Mouse (Mus musculus): Measurements from ENCODE around the gene Cbr3. TPM values are rescaled to one million over a fixed set of nuclear protein-coding genes. Genes with fewer than 3 reads are reported as not detected.

The Cbr3 gene
- total RNA-seq, 2 experiments from 2014 or later, result 10.7 to 14.1 TPM

GRCm38 (mm10) chr16:93710924-93711323 lies 27.9 kb downstream of the Cbr3 start:
- DNase-seq (ENCODE audit: low spot score in 2 of 2), result peak; percentile 76 to 84

DNA sequence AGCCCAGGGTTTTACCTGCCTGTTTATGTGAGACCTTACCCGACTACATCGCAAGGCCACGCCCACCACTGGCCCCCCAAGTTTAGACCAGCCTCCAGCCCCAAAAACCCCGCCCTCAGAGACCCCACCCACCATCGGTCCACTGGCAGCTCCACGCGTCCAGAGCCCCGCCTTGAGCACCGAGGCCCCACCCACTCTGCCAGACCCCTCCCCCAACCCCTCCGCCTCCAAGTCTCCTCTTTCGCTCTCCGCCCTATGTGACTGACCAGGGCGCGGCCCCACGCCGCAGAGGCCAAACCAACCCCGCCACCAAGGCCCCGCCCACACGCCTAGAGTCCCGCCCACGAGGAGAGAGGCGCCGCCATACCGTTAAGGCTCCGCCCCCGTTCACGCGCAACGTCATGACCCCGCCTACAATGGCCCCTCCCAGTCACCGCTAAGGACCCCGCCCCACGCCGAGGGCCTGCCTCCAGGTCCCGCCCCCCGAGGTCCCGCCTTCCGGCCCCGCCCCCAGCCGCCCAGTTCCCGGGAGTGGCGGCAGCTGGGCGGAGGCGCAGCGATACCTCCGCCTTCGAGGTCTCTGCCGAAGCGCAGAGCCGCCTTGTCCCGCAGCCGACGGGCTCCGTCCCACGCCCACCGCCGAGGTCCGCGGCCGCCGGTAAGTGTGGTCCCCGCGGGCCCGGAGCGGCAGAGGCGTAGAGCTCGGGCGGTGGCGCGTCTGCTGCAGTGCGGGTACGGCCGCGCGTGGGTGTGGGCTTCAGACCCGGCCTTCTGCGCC lies 28.6 kb downstream of the Cbr3 start, which contains the start of gene Dop1b:
Dop1b (plus strand) TSS at position 494 of the 778 bp plus-strand sequence.
- peak; percentile 97 to 98 for DNase-seq (ENCODE audit: low spot score in 2 of 2)

DNA sequence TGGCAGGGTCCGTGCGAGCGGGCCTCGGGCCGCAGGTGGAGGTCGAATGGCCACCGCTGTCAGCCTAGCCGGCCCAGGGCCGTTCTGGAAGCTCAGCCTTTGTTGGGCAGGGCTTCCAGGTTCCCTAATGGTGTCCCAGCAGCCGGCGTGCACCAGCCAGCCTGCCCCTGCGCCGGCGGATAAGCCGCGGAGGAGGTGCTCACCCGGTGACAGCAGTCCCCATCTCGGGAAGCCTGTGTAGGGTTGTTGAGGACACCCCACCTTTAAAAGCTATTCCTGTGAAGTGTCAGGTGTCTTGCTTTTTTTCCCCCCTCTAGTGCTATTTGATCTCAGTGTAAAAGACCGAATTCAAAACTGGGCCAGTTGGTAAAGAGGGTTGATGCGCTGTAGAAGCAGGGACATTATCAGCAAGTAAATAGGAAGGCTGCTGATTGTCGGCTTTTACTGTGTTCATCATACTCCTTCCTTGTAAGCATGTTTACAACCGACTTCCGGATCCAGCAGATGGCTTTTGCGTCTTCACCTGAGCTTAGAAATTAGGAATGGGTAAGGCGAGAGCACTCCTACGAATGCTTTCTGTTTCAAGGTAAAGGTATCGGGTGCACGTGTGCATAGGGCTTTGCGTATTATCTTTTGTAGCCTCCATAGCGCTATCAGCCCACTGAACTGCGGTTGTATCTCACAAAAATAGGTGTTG lies 29.3 kb downstream of the Cbr3 start:
- DNase-seq (ENCODE audit: low spot score in 2 of 2), result peak in 1 of 2 experiments; percentile 54

DNA sequence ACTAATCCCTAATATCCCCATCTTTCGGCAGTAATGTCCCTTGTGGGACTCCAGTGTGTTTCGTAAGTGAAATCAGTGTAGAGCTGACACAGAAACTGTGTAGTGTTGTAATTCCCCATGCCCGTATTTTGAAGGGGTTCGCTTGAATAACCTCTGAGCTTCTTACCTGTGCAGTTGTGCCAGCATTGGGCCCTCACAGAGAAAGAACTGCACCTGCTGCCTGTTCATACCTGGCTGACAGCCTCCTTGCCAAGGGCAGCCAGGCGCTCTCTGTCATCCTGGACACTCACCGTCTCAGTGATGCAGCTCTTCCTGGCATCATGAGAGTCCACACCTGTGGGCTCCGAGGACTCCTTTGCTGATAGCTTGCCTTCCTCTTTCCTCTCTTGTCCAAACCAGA lies 30.0 kb downstream of the Cbr3 start:
- DNase-seq (ENCODE audit: low spot score in 2 of 2), result no peak

GRCm38 (mm10) chr16:93714426-93714825 lies 31.4 kb downstream of the Cbr3 start:
- DNase-seq (ENCODE audit: low spot score in 2 of 2), result no peak

- no peak for DNase-seq (ENCODE audit: low spot score in 2 of 2)
Measured at GRCm38 (mm10) chr16:93715826-93716225, 32.8 kb downstream of the Cbr3 start.

GRCm38 (mm10) chr16:93717299-93717703 lies 34.3 kb downstream of the Cbr3 start:
- peak; percentile 52 to 64 for DNase-seq (ENCODE audit: low spot score in 2 of 2)

DNA sequence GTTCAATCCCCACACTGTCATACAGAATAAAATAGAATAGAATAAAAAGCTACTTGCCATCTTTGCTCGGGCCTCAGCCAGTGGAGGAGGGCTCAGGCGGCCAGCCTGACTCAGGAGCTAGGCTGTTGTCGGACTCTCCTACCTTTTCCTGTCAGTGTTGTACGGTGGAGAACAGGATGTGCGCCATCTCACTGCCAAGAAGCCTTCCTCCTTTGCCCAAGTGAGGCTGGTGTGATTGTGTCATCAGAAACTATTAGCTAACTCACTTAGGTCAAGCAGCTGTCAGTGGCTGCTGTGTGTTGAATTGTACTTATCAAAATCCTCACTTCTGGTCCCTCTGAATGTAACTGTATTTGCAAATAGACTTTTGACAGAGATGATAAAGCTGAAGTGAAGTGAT lies 38.8 kb downstream of the Cbr3 start:
- DNase-seq (ENCODE audit: low spot score in 2 of 2), result no peak

GRCm38 (mm10) chr16:93722476-93722875 lies 39.5 kb downstream of the Cbr3 start:
- DNase-seq (ENCODE audit: low spot score in 2 of 2), result no peak

GRCm38 (mm10) chr16:93725417-93726144 lies 42.6 kb downstream of the Cbr3 start:
- no peak for DNase-seq (ENCODE audit: low spot score in 2 of 2)

DNA sequence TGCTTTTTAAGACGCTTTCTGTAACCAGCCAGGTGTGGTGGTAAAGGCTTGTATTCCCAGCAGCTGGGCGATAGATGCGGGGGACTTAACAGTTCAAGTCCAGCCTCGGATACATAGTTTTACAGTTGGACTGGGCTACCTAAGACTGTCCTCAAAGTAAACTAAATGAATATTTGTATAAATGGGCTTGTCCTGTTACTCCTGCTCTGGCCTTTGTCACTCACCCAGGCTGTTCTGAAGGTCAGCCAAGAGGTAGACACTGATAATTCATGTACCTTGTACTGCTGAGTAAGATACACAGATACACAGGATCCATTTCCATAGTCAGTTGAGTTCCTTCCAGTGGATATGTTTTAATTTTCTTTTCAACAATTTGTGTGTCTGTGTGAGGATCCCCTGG lies 43.2 kb downstream of the Cbr3 start:
- no peak for DNase-seq (ENCODE audit: low spot score in 2 of 2)

GRCm38 (mm10) chr16:93728676-93729075 lies 45.7 kb downstream of the Cbr3 start:
- DNase-seq (ENCODE audit: low spot score in 2 of 2), result no peak

DNA sequence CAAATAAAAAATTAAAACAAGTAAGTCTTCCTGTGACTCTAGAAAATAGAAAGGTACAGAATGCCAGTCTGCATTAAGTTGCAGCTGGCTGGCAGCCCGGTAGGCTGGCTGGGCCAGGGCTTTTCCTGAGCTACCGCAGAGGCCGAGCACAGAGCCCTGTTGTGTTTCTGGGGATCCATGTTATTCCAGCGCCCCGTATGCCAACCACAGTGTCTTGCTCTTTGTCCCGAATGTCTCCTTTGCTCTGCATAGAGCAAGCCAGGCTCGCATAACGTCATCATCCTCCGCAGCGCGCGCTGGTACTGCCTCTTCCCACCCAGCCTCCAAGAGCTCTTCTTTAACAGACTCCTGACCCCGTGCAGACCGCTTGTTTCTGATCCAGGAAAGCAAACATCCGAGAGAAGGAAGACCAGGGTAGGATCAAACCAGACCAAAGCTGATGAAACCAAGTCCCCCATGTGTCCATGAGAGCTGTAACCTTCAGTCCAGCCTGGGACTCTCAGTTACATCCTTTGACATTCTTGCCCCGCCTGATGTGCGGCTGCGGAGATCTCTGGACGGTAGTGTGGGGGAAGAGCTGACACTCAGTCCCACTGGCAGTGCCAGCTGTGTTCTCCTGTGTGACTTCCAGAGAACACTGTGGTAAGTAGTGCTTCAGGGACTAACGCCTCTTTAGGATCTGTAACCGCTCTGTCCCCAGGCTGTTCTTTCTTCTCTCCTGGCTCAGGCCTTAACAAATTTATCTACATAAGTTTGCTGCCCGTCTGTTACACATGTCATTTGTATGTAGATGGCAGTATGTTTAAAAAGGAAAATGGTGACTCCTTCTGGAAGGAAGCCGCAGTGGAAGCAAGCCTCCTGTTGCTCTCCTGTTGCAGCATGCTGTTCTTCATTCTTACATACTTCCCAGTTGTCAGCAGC lies 47.0 kb downstream of the Cbr3 start:
- peak in 1 of 2 experiments; percentile 62 for DNase-seq (ENCODE audit: low spot score in 2 of 2)

GRCm38 (mm10) chr16:93731310-93731709 lies 48.3 kb downstream of the Cbr3 start:
- no peak for DNase-seq (ENCODE audit: low spot score in 2 of 2)

DNA sequence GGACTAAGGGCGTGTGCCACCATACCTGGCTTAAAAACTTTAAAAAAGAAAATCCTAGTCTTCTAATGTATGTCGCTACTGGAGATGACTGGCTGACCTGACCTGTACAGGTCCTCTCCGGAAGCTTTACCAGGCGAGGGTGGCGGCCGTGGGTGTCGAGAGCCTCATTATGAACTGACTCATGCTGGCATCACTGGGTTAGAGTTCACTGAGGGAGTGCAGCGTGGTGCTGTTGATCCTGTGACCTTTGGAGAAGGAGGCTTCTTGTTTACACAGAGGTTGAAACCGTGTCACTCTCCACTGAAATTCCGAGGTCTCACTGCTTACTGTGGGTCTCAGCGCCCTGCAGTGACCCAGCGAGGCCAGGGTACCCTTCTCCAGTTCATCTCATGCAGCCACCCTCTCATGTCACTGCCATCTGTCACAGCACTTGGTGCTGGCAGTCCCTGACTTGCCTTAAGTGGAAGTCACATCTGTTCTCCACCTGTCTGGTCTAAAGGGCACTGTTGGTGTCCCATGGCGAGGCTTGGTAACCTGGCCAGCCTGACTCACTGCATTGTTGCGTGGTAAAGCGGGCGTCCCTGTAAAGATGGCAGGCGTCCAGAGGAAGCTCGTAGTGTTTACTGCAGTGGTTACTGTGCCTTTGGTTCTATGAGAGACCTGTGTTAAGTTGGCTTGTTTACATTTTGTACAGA lies 50.0 kb downstream of the Cbr3 start:
- DNase-seq (ENCODE audit: low spot score in 2 of 2), result no peak

DNA sequence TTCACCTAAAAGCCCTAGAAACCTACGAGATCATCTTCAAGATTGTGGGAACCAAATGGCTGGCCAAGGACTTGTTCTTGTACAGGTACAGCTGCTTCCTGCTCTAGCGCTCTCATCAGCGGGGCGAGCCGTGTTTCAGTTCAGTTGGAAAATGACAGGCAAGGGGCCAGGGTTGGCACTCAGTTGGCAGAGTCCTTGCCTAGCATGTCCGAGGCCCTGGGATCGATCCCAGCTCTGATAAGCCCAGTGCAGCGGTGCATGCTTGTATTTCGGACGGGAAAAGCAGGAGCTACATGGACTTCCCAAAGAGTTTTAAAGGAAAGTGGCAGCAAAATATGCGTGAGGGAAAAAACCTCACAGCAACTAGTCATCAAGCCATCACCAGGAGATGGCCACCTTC lies 56.2 kb downstream of the Cbr3 start:
- DNase-seq (ENCODE audit: low spot score in 2 of 2), result no peak
